Mouse (Mus musculus) urinary bladder, adult 2 months (tissue): ENCODE data around the gene Elovl5. TPM values are rescaled to one million over a fixed set of nuclear protein-coding genes. Genes with fewer than 3 reads are reported as not detected.

Experiments
- DNase-seq: peaks from one replicate; pipeline ENCODE4 v3.0.0; 2022; ENCODE audit warnings: low spot score
- polyA plus RNA-seq: library from polyadenylated mRNA; depleted of rRNA; stranded (reverse); fragments of >200 nt; gene quantifications from 2 replicates; pipeline ENCODE4 v1.2.3, GENCODE M21; 2012

Elovl5 gene
- polyA plus RNA-seq, 1 experiment = 59.3 TPM

GRCm38 (mm10) chr9:77928769-77929168 is 11.6 kb downstream of the Elovl5 start:
- no peak for DNase-seq

- no peak for DNase-seq
Measured at GRCm38 (mm10) chr9:77929296-77929695, 12.1 kb downstream of the Elovl5 start.

- no peak for DNase-seq
Measured at GRCm38 (mm10) chr9:77930036-77930859, 13.1 kb downstream of the Elovl5 start.

DNA sequence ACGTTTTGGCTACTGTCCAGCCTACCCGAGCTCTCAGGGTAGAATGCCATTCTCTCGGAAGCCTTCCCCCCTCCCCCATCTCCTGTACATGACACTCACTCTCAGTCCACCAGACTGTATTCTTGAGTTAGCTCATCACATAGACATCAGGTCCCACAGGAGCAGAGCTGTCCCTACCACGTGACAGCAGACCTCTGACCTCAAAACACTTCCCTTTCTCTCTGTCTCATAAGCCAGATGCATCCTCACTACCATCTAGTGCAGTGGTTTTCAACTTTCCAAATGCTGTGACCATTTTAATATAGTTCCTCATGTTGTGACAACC is 13.7 kb downstream of the Elovl5 start:
- DNase-seq = no peak

DNA sequence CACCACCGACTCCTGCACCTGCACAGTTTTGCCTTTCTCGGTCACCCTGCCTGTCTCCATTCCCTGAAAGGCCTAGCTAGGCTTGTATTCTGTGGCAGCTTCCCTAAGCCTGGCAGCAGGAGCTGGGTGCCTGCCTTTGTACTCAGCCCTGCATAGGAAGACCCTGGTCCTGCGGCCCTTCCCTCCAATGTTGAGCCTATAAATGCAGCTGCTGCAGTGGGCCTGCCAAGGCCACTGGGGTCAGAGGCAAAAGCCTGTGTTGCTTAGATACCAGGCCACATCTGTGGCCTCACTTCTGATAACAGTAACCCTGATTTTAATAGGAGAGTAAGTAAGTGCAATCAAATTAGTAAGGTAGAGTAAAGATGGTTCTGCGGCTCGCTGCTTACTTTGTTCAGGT is 14.6 kb downstream of the Elovl5 start:
- DNase-seq = no peak

DNA sequence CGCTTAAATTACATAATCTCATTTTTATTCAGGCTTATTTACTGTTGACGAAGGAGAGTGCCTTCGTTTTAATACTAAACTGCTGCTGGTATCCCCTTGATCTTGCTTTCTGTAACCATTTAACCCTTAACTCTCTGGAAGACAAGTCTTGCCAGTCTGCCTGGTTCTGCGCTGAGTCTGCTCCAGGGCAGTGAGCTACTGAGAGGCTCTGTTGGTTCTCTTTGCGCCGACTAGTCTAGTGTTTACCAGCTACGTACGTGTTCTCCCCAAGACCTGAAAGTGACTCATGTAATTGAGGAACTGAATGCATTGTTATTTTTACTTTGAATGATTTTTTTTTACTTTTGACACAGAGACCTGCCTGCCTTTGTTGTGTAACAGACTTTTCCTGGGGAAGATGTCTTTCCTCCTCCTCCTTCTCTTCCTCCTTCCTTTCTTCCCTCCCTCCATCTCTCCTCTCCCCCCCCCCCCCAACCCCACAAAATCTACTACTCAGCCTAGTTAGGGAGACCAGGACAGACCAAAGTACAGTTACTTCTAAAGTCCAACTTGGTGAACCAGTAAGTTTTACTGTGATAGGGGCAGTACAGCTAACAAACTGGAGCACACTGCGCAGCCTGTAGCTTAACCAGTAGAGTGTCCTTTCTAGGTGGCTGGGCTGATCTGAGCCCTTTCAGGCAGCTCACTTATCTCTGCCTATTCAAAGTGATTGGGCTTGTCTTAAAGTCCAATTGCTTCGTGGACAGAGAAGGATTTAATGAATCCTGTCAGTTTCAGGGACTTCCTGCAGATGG is 18.9 kb downstream of the Elovl5 start:
- no peak for DNase-seq

GRCm38 (mm10) chr9:77937875-77938274 is 20.7 kb downstream of the Elovl5 start:
- DNase-seq = no peak

GRCm38 (mm10) chr9:77938761-77939553 is 21.8 kb downstream of the Elovl5 start:
- no peak for DNase-seq

DNA sequence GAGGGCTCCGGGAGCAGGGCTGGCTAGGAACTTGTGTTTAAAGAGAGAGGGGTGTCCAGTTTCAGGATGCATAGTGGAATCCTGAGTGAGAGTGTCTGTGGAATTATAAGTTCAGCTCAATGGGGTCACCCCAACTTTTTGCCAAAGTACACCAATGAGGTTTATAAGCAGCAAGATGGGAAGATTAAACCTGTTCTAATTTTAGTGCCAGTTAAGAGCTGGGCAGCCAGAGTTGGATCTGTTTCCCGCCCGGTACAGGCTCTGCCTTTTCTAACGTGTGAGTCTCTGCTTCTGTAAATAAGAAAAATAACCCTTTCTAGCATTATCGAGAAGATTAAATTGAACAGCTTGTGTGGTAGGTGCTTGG is 22.4 kb downstream of the Elovl5 start:
- no peak for DNase-seq

- DNase-seq = no peak
Measured at GRCm38 (mm10) chr9:77941058-77941457, 23.9 kb downstream of the Elovl5 start.

DNA sequence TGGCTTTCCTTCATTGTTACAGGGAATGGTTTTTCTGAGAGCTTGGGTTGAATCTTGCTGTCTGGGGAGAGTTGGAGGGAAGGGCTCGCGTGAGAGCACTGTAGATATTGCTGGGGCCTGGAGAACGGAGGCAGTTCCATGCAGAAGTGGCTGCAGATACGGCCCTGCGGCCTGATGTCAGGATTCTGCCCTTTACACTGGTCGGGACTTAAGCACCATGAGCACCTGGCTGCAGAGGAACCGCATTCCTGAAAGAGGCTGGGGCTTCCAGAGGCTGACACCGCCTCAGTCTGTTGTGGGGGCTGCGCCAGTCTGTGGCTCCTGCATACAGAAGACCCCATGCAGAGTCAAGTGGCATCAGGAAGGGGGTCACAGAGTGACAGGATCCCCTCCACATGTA is 24.7 kb downstream of the Elovl5 start:
- DNase-seq = no peak

DNA sequence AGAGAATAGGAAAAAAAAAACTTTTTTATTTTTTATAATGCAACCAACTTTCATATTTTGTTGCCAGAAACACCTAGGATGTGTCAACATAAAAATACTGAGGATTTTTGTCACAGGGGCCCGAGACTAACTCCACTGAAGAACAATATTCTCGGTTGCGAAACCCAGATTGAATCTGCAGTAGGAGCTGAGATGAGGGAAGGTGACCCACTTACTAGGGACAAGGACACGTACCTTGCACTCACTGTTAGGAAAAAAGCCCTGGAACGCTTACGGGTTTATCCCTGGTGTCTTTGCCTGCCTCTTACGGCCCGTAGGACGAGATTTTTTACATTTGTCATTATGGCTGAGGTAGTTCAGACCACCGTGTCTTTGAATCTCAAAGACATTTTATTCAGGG is 25.2 kb downstream of the Elovl5 start:
- no peak for DNase-seq

DNA sequence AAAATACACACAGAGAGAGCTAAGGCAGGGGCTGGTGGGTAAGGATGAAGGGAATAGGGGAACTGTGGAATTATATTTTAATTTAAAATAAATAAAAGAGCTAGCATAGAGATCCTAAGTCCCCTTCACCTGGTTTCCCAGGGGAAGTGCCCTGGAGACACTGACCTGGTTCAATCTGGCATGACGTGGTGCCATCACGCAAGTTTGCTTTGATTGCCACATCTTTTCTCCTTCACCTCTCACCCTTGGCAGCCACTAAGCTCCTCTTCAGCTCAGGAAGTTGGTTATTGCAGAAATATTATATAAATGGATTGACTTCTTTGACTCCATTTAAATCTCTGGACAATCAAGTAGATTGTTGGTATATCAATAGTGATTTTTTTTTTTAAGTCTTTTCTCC is 26.2 kb downstream of the Elovl5 start:
- DNase-seq = no peak

DNA sequence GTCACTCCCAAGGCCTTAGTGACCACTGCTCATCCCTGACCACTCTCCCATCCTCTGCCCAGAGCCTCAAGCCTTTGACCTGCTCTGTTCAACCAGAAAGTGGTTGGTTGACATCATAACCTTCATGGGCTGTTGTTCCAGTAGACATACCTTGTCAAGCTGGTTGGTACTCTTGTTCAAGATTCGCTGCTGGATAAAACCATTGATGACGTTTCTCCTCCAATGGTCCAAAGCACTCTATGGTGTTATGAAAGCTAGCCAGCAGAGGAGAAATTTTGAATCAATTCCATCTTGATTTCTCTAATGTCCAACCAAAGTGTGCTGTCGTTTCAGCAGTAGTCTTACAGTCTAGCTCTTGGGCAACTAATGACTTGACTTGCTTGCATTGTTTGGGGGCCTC is 27.0 kb downstream of the Elovl5 start:
- no peak for DNase-seq

DNA sequence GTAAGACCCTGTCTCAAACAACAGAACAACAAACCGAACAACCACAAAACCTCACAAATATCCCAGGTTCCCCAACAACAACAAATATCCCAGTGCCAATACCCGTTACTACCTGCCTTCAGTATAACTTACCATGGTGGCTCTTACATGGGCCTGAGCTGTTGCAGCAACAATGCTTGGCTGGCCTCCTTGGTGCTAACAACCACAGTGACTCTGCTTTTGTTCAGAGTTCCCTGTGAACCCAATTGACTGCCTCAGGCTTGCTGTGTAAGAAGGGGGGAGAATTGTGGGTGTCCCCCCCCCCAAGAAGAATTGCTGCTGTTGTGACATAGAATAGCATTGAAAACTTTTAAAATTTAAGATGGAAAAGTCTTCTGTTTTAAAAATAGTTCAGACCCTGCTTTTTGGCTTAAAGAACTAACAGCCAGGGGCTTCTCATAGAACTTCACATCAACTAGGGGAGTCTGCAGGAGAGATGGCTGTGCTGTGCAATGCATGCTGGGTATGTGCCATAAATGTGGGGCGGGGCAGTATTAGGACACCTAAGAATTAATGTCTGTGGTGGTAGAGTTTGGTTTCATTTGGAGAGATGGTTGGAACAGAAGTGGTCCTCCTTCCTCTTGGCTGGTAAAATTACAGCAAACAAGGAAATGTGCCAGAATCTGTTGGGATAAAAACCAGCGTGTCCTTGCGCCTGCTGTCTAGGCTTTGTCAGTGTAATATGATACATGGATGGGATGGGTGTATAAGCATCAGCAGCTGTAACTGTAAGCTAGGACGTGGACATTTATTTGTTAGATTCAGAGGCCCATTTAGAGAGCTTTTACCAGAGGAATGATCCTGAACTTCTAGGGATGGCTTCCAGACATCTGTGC is 28.9 kb downstream of the Elovl5 start:
- DNase-seq = no peak

GRCm38 (mm10) chr9:77948214-77948613 is 31.1 kb downstream of the Elovl5 start:
- no peak for DNase-seq

DNA sequence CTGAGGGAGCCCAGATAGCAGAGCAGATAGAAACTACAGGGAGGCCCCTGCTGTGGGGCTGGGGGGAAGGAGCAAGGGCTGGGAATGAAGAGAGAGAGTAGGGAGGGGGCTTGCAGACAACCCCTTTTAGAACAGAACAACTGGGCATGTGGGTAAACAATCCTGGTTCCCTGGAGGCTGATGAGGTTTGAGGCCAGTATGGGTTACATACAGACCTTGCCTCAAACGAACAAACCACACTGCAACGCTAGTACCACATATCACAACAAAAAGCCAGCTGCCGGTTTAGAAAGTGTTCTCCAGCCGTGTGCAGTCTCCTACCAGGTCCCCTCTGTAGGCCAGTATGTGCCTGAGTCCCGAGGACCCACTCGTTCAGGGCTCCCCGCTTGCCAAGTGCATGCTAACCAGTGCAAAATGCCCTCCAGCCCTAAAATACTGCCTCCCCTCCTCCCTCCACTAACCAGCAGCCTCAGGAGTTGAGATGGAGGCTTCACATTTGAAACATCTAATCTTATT is 32.6 kb downstream of the Elovl5 start:
- DNase-seq = no peak

DNA sequence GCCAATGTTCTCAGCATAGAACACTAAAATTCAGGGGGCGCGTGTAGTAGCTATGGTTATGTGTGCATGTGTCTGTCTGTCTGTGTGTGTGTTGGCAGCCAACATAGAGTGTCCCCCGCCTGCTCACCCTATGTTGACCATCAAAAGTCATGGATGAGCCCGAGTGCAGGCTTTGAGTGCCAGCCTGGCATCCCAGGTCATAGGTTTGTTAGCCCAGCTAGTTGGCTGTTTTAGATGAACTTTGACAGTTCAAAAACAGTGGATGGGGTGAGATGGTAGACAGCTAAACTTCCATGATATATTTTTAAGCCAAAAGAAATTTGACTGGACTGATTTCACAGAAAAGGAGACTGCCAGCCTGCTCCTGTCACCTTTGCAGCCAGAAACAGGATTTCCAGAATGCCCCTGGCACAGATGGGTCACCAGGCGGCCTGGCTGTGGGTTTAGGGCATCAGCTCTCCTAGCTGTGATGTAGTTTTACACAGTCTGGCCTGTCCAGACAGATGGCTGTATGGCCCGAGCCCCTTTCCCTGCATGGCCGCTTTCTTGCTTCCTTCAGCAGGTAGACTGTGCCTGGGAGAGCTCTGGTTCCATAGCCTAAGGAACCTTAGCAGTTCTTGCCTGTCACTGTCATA is 33.8 kb downstream of the Elovl5 start:
- no peak for DNase-seq

DNA sequence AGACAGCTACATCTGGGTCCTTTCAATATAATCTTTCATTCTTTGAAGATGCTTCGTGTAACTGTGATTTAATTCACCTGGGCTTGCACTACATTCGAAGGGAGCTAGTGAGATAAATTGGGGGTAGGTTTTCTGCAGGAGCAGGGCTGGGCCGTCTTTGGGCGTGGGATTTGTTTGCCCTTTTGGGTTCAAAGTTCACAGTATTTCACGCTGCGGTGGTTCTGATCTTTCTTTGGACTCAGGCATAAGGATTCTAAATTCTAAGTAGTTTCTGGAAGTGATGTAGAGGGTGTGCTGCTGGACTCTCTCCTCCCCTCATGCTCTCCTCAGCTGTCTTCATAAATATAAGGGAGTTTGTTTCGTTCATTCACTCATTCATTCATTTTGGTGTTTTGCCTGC is 34.8 kb downstream of the Elovl5 start:
- DNase-seq = no peak

GRCm38 (mm10) chr9:77953053-77953452 is 35.9 kb downstream of the Elovl5 start:
- DNase-seq = no peak

DNA sequence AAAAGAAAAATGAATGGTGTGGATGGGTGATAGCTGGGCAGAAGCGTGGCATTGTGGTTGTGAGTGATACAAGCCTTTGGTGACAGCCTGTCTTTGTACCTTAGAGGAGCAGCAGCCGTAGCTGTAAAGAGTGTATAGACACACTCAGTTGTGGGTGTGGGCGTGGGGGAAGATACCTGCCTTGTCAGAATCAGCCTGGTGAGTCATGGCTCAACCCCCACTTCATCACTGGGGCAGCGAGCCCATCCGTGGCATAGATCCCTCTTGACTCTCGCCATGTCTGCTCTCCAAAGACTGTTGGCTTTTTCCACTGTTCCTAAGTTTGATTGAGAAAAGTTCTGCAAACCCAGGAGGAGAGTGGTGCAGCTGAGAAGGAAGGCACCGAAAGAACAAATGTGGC is 37.3 kb downstream of the Elovl5 start:
- no peak for DNase-seq
